Mouse (Mus musculus) cortical plate, adult 2 months (tissue): ENCODE data around the gene Zbtb45.

Source experiments
- CTCF ChIP-seq: fragments of 200-500 bp; IDR thresholded peaks from 2 replicates; pipeline ENCODE4 v1.5.1; 2011; ENCODE audit warnings: mild to moderate bottlenecking, control low read depth, low read length; ENCODE audit not compliant: insufficient read depth; ENCODE audit errors: extremely low read depth
- POLR2A ChIP-seq: fragments of 200-500 bp; IDR thresholded peaks from 2 replicates; pipeline ENCODE4 v1.6.1; 2011; ENCODE audit warnings: mild to moderate bottlenecking, low read length, control low read depth; ENCODE audit not compliant: insufficient read depth; ENCODE audit errors: extremely low read depth

DNA sequence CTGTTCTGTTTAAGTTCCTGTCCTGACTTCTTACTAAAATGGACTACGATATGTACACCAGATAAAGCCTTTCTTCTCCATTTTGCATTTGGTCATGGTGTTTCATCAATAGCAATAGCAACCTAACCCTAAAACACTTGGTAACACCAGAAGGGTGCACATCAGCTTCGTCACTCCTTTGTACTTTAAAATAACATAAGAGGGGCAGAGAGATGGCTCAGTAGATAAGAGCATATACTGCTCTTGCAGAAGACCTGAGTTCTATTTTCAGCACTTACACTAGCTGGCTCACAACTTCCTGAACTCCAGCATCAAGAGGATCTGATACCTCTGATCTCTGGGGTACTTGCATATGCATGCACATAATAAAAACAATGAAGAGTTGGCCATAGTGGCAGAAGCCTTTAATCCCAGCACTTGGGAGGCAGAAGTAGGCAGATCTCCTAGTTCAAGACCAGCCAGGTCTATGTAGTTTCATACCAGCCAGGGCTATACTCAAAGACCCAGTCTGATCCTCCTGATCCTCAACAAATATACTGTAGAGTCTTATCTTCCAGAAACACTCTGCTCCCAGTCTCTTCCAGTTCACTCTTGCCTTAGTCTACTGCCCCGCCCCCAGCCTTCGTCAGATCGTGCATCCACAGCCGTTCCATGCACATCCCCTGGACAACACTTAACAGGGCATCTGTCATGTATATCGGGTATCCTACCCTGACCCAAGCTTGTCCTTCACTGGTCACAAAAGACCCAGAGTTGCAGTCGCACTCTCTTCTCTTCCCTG is 22.2 kb downstream of the Zbtb45 start:
- no peak for TF ChIP-seq CTCF
- TF ChIP-seq POLR2A = no peak
